Mouse (Mus musculus) kidney, embryonic 14.5 days (tissue): ENCODE results near the gene Crtc2. TPM values are rescaled to one million over a fixed set of nuclear protein-coding genes. Genes with fewer than 3 reads are reported as not detected.

Experiments used
- ATAC-seq: fragments of 200-750 bp; cut with Nextera tagmentation; 2 replicates; pipeline ENCODE4 v1.8.0; 2017; ENCODE audit warnings: moderate number of reproducible peaks, mild to moderate bottlenecking, moderate TSS enrichment, moderate library complexity; ENCODE audit not compliant: low FRiP score, low TSS enrichment
- H3K27ac ChIP-seq: fragments of 300-500 bp; sonication (generic); 2 replicates; pipeline ENCODE4 v1.5.1; 2014; ENCODE audit warnings: low read depth, mild to moderate bottlenecking, low read length, moderate library complexity, mixed read lengths
- H3K27me3 ChIP-seq: fragments of 300-500 bp; sonication (generic); 2 replicates; pipeline ENCODE4 v1.6.1; 2014; ENCODE audit warnings: mild to moderate bottlenecking, low read length; ENCODE audit not compliant: control insufficient read depth, insufficient read depth
- H3K36me3 ChIP-seq: fragments of 300-500 bp; sonication (generic); 2 replicates; pipeline ENCODE4 v1.6.1; 2014; ENCODE audit warnings: low read length, mixed read lengths; ENCODE audit not compliant: control insufficient read depth, insufficient read depth
- H3K4me1 ChIP-seq: fragments of 300-500 bp; sonication (generic); 2 replicates; pipeline ENCODE4 v1.6.1; 2014; ENCODE audit warnings: low read length, mixed read lengths; ENCODE audit not compliant: control insufficient read depth, insufficient read depth
- H3K4me2 ChIP-seq: fragments of 300-500 bp; sonication (generic); replicated peaks from 2 replicates; pipeline ENCODE4 v1.6.1; 2014; ENCODE audit warnings: low read depth, mild to moderate bottlenecking, low read length
- H3K4me3 ChIP-seq: fragments of 300-500 bp; sonication (generic); 2 replicates; pipeline ENCODE4 v1.5.1; 2014; ENCODE audit warnings: mild to moderate bottlenecking, low read length
- H3K9ac ChIP-seq: fragments of 300-500 bp; sonication (generic); 2 replicates; pipeline ENCODE4 v1.6.1; 2014; ENCODE audit warnings: low read depth, mild to moderate bottlenecking, low read length, moderate library complexity
- H3K9me3 ChIP-seq: fragments of 300-500 bp; sonication (generic); 2 replicates; pipeline ENCODE4 v1.6.1; 2016; ENCODE audit warnings: low read length; ENCODE audit not compliant: control insufficient read depth
- WGBS: fragments of 180-500 bp; shearing (Covaris S2); extraction: QIAGEN DNeasy Blood & Tissue Kit; methylation state at CpG from one replicate; pipeline ENCODE4 v1.1.7; 2014; 5-methylcytosine and 5-hydroxymethylcytosine counted together
- polyA plus RNA-seq: library from polyadenylated mRNA; unstranded; fragments of >200 nt; fragmentation: Nextera tagmentation; extraction: Ambion mirVana; gene quantifications from 2 replicates; pipeline ENCODE4 v1.2.1, GENCODE M21; 2014

Gene Crtc2
- polyA plus RNA-seq, 1 experiment from 2014 or later, result 21.5 TPM

GRCm38 (mm10) chr3:90263121-90263771 lies 9.3 kb downstream of the Crtc2 start:
- no peak overlapping the region for H3K4me3 ChIP-seq
- no peaks in the 10 kb centered on the region for H3K9me3 ChIP-seq
- H3K4me2 ChIP-seq, result no peak overlapping the region
- no peak for ATAC-seq
- H3K27ac ChIP-seq, result no peak overlapping the region
- peaks cover 57% of the 10 kb centered on the region for H3K36me3 ChIP-seq
- H3K27me3 ChIP-seq, result no peaks in the 10 kb centered on the region
- 85% methylated on average over 5 of the region's 5 CpGs for WGBS
- no peak overlapping the region for H3K9ac ChIP-seq
- peaks cover 9% of the 10 kb centered on the region; the same call in 1 of the 2 replicates for H3K4me1 ChIP-seq

- Histone ChIP-seq H3K36me3 (peaks cover 43% of the 10 kb centered on the region), H3K27me3 (no peaks in the 10 kb centered on the region), H3K4me1 (peaks cover 9% of the 10 kb centered on the region; the same call in 1 of the 2 replicates), H3K4me2 (no peak overlapping the region), H3K27ac (no peak overlapping the region; the same call in 1 of the 2 replicates), H3K9me3 (no peaks in the 10 kb centered on the region), H3K4me3 (peak overlapping the region; percentile 85; the same call in 1 of the 2 replicates), H3K9ac (no peak overlapping the region)
- no peak for ATAC-seq
- 34% methylated on average over 10 of the region's 10 CpGs for WGBS
Observed at GRCm38 (mm10) chr3:90264687-90265033, 10.7 kb downstream of the Crtc2 start.

GRCm38 (mm10) chr3:90265034-90265931 lies 11.3 kb downstream of the Crtc2 start, which contains the start of gene Dennd4b:
TSS of gene Dennd4b (plus strand) at chr3:90265185.
- Histone ChIP-seq H3K36me3 (peaks cover 37% of the 10 kb centered on the region), H3K9me3 (no peaks in the 10 kb centered on the region), H3K4me3 (peak within 1 kb of the TSS; percentile 85), H3K4me2 (peak within 1 kb of the TSS; percentile 84), H3K27ac (peak within 1 kb of the TSS; percentile 97), H3K9ac (peak within 1 kb of the TSS; percentile 91), H3K4me1 (peaks cover 9% of the 10 kb centered on the region; the same call in 1 of the 2 replicates), H3K27me3 (no peaks in the 10 kb centered on the region)
- under 1% methylated on average over 72 of the region's 87 CpGs for WGBS
- ATAC-seq, result peak; percentile 91

GRCm38 (mm10) chr3:90265932-90266741 lies 12.2 kb downstream of the Crtc2 start:
- no peak; the same call in 1 of the 2 replicates for ATAC-seq
- Histone ChIP-seq H3K4me2 (peak overlapping the region; percentile 84), H3K27me3 (no peaks in the 10 kb centered on the region), H3K9me3 (no peaks in the 10 kb centered on the region), H3K27ac (peak overlapping the region; percentile 97), H3K4me1 (peaks cover 9% of the 10 kb centered on the region; the same call in 1 of the 2 replicates), H3K4me3 (peak overlapping the region; percentile 85), H3K36me3 (peaks cover 34% of the 10 kb centered on the region), H3K9ac (peak overlapping the region; percentile 91)
- 21% methylated on average over 16 of the region's 16 CpGs for WGBS

- Histone ChIP-seq H3K9me3 (no peaks in the 10 kb centered on the region), H3K4me2 (peak overlapping the region; percentile 84), H3K4me3 (no peak overlapping the region), H3K27me3 (no peaks in the 10 kb centered on the region), H3K4me1 (peaks cover 9% of the 10 kb centered on the region; the same call in 1 of the 2 replicates), H3K36me3 (peaks cover 25% of the 10 kb centered on the region), H3K27ac (no peak overlapping the region; the same call in 1 of the 2 replicates), H3K9ac (no peak overlapping the region; the same call in 1 of the 2 replicates)
- WGBS, result 95% methylated on average over 20 of the region's 20 CpGs
- ATAC-seq, result no peak
Observed at GRCm38 (mm10) chr3:90266901-90267775, 13.2 kb downstream of the Crtc2 start.

- no peaks in the 10 kb centered on the region for H3K9me3 ChIP-seq
- H3K9ac ChIP-seq, result no peak overlapping the region
- 96% methylated on average over 11 of the region's 11 CpGs for WGBS
- peaks cover 18% of the 10 kb centered on the region for H3K36me3 ChIP-seq
- H3K27ac ChIP-seq, result no peak overlapping the region
- no peak overlapping the region for H3K4me2 ChIP-seq
- no peak overlapping the region for H3K4me3 ChIP-seq
- no peaks in the 10 kb centered on the region for H3K27me3 ChIP-seq
- peaks cover 9% of the 10 kb centered on the region; the same call in 1 of the 2 replicates for H3K4me1 ChIP-seq
- no peak for ATAC-seq
Observed at GRCm38 (mm10) chr3:90268190-90268589, 14.2 kb downstream of the Crtc2 start.

- ATAC-seq, result no peak
- Histone ChIP-seq H3K9ac (no peak overlapping the region), H3K4me1 (peaks cover 9% of the 10 kb centered on the region; the same call in 1 of the 2 replicates), H3K27ac (no peak overlapping the region), H3K27me3 (no peaks in the 10 kb centered on the region), H3K4me2 (no peak overlapping the region), H3K9me3 (no peaks in the 10 kb centered on the region), H3K4me3 (no peak overlapping the region), H3K36me3 (peaks cover 18% of the 10 kb centered on the region)
- 94% methylated on average over 16 of the region's 16 CpGs for WGBS
Observed at GRCm38 (mm10) chr3:90268971-90269370, 15.0 kb downstream of the Crtc2 start.

- no peaks in the 10 kb centered on the region for H3K9me3 ChIP-seq
- no peak for ATAC-seq
- WGBS, result 93% methylated on average over 8 of the region's 8 CpGs
Observed at GRCm38 (mm10) chr3:90270784-90271183, 16.8 kb downstream of the Crtc2 start.

More at GRCm38 (mm10) chr3:90270784-90271183, 16.8 kb downstream of the Crtc2 start:
- Histone ChIP-seq H3K4me1 (peaks cover 9% of the 10 kb centered on the region; the same call in 1 of the 2 replicates), H3K9ac (no peak overlapping the region), H3K4me2 (no peak overlapping the region), H3K27me3 (no peaks in the 10 kb centered on the region), H3K36me3 (peaks cover 20% of the 10 kb centered on the region), H3K27ac (no peak overlapping the region), H3K4me3 (no peak overlapping the region)
